Mouse (Mus musculus) bone marrow, adult 2 months (tissue): ENCODE measurements around the gene Pacrg.

Experiments
- CTCF ChIP-seq: fragments of 200-500 bp; IDR thresholded peaks from 2 replicates; pipeline ENCODE4 v1.5.1; 2011; ENCODE audit warnings: low read length, control low read depth; ENCODE audit not compliant: control insufficient read depth, insufficient read depth
- POLR2A ChIP-seq: fragments of 200-500 bp; IDR thresholded peaks from 2 replicates; pipeline ENCODE4 v1.6.1; 2011; ENCODE audit warnings: low read depth, mild to moderate bottlenecking, control low read depth, low read length, borderline replicate concordance; ENCODE audit not compliant: control insufficient read depth

GRCm38 (mm10) chr17:10464700-10465099, 375.4 kb downstream of the Pacrg start:
- TF ChIP-seq POLR2A (no peak), CTCF (no peak)
